Mouse (Mus musculus): ENCODE results near the gene Prpf39. TPM values are rescaled to one million over a fixed set of nuclear protein-coding genes. Genes with fewer than 3 reads are reported as not detected.
A peak's percentile ranks its signal among the peaks of the same experiment; 100 is the strongest.

Prpf39 gene
- polyA plus RNA-seq (2015; fragmentation: Nextera tagmentation; extraction: Ambion mirVana) = 41.2 and 45.3 TPM in 2 replicates

GRCm38 (mm10) chr12:65036190-65036870, at the start of gene Prpf39:
Prpf39 (plus strand) TSS chr12:65036333.
- ATAC-seq (ENCODE audit: low FRiP score, low read depth) = peak; percentile 95
- no peaks in the 10 kb centered on the region for H3K36me3 ChIP-seq
- no peaks in the 10 kb centered on the region for H3K27me3 ChIP-seq
- under 1% methylated on average over 65 of the region's 65 CpGs for WGBS
- peak within 1 kb of the TSS; percentile 88 for H3K27ac ChIP-seq (replicated peaks)
- peak within 1 kb of the TSS; percentile 67 for H3K4me2 ChIP-seq
- H3K9ac ChIP-seq = peak within 1 kb of the TSS; percentile 88
- no peaks in the 10 kb centered on the region for H3K9me3 ChIP-seq
- H3K4me3 ChIP-seq = peak within 1 kb of the TSS; percentile 95
- peaks cover 25% of the 10 kb centered on the region for H3K4me1 ChIP-seq (replicated peaks)

GRCm38 (mm10) chr12:65007725-65008124, 28.4 kb upstream of the Prpf39 start:
- Histone ChIP-seq H3K4me3 (no peak overlapping the region), H3K4me1 (replicated peaks) (no peaks in the 10 kb centered on the region), H3K27me3 (no peaks in the 10 kb centered on the region), H3K9ac (no peak overlapping the region), H3K4me2 (no peak overlapping the region), H3K9me3 (no peaks in the 10 kb centered on the region), H3K27ac (replicated peaks) (no peak overlapping the region), H3K36me3 (peaks cover 64% of the 10 kb centered on the region)
- 92% methylated on average over 3 of the region's 3 CpGs for WGBS
- ATAC-seq (ENCODE audit: low FRiP score, low read depth) = no peak

- Histone ChIP-seq H3K9me3 (no peaks in the 10 kb centered on the region), H3K4me2 (no peak overlapping the region), H3K4me3 (no peak overlapping the region), H3K4me1 (replicated peaks) (no peaks in the 10 kb centered on the region), H3K27me3 (no peaks in the 10 kb centered on the region), H3K27ac (replicated peaks) (no peak overlapping the region), H3K9ac (no peak overlapping the region), H3K36me3 (peaks cover 23% of the 10 kb centered on the region)
- no peak for ATAC-seq (ENCODE audit: low FRiP score, low read depth)
- 97% methylated on average over 6 of the region's 6 CpGs for WGBS
Observed at GRCm38 (mm10) chr12:65022842-65023241, 13.3 kb upstream of the Prpf39 start.

- Histone ChIP-seq H3K9me3 (no peaks in the 10 kb centered on the region), H3K36me3 (no peaks in the 10 kb centered on the region), H3K4me2 (peak overlapping the region; percentile 67), H3K4me3 (peak overlapping the region; percentile 95), H3K27me3 (no peaks in the 10 kb centered on the region), H3K4me1 (replicated peaks) (peaks cover 25% of the 10 kb centered on the region), H3K27ac (replicated peaks) (no peak overlapping the region), H3K9ac (no peak overlapping the region)
- ATAC-seq (ENCODE audit: low FRiP score, low read depth) = peak; percentile 28; the same call in 1 of the 2 replicates
- 49% methylated on average over 8 of the region's 8 CpGs for WGBS
Observed at GRCm38 (mm10) chr12:65035839-65036189, 319 bp upstream of the Prpf39 start.

GRCm38 (mm10) chr12:65036892-65037545, 886 bp downstream of the Prpf39 start:
- Histone ChIP-seq H3K4me3 (peak overlapping the region; percentile 95), H3K9ac (peak overlapping the region; percentile 88), H3K36me3 (no peaks in the 10 kb centered on the region), H3K4me1 (replicated peaks) (peaks cover 25% of the 10 kb centered on the region), H3K27me3 (no peaks in the 10 kb centered on the region), H3K4me2 (peak overlapping the region; percentile 67), H3K27ac (replicated peaks) (no peak overlapping the region), H3K9me3 (no peaks in the 10 kb centered on the region)
- ATAC-seq (ENCODE audit: low FRiP score, low read depth) = peak; percentile 13
- WGBS = 17% methylated on average over 18 of the region's 18 CpGs

GRCm38 (mm10) chr12:65037546-65037937, 1.4 kb downstream of the Prpf39 start:
- Histone ChIP-seq H3K9ac (peak overlapping the region; percentile 88), H3K4me3 (peak overlapping the region; percentile 95), H3K9me3 (no peaks in the 10 kb centered on the region), H3K4me1 (replicated peaks) (peaks cover 25% of the 10 kb centered on the region), H3K4me2 (peak overlapping the region; percentile 67), H3K27ac (replicated peaks) (no peak overlapping the region), H3K27me3 (no peaks in the 10 kb centered on the region), H3K36me3 (peaks cover 3% of the 10 kb centered on the region; the same call in 1 of the 2 replicates)
- WGBS = 54% methylated on average over 4 of the region's 4 CpGs
- ATAC-seq (ENCODE audit: low FRiP score, low read depth) = no peak

- Histone ChIP-seq H3K4me3 (no peak overlapping the region), H3K36me3 (peaks cover 27% of the 10 kb centered on the region), H3K27me3 (no peaks in the 10 kb centered on the region), H3K4me1 (replicated peaks) (no peaks in the 10 kb centered on the region), H3K9me3 (no peaks in the 10 kb centered on the region), H3K4me2 (no peak overlapping the region), H3K27ac (replicated peaks) (no peak overlapping the region), H3K9ac (no peak overlapping the region)
- ATAC-seq (ENCODE audit: low FRiP score, low read depth) = no peak
Observed at GRCm38 (mm10) chr12:65048799-65049198, 12.7 kb downstream of the Prpf39 start.

- Histone ChIP-seq H3K4me2 (no peak overlapping the region), H3K4me3 (no peak overlapping the region), H3K36me3 (peaks cover 59% of the 10 kb centered on the region), H3K27me3 (no peaks in the 10 kb centered on the region), H3K9ac (no peak overlapping the region), H3K27ac (replicated peaks) (no peak overlapping the region), H3K4me1 (replicated peaks) (no peaks in the 10 kb centered on the region), H3K9me3 (no peaks in the 10 kb centered on the region)
- 91% methylated on average over 2 of the region's 2 CpGs for WGBS
- ATAC-seq (ENCODE audit: low FRiP score, low read depth) = no peak
Observed at GRCm38 (mm10) chr12:65058203-65058602, 22.1 kb downstream of the Prpf39 start.

- Histone ChIP-seq H3K9me3 (no peaks in the 10 kb centered on the region), H3K4me3 (no peak overlapping the region), H3K4me2 (no peak overlapping the region), H3K4me1 (replicated peaks) (no peaks in the 10 kb centered on the region), H3K36me3 (peaks cover 64% of the 10 kb centered on the region), H3K27me3 (no peaks in the 10 kb centered on the region), H3K9ac (no peak overlapping the region), H3K27ac (replicated peaks) (no peak overlapping the region)
- no peak for ATAC-seq (ENCODE audit: low FRiP score, low read depth)
Observed at GRCm38 (mm10) chr12:65061082-65061481, 24.9 kb downstream of the Prpf39 start.

GRCm38 (mm10) chr12:65065241-65065640, 29.1 kb downstream of the Prpf39 start:
- Histone ChIP-seq H3K4me2 (no peak overlapping the region), H3K4me3 (no peak overlapping the region), H3K36me3 (peaks cover 57% of the 10 kb centered on the region), H3K9me3 (no peaks in the 10 kb centered on the region), H3K9ac (no peak overlapping the region), H3K27ac (replicated peaks) (no peak overlapping the region), H3K4me1 (replicated peaks) (no peaks in the 10 kb centered on the region), H3K27me3 (no peaks in the 10 kb centered on the region)
- ATAC-seq (ENCODE audit: low FRiP score, low read depth) = no peak
- 83% methylated on average over 2 of the region's 2 CpGs for WGBS

- peaks cover 49% of the 10 kb centered on the region for H3K36me3 ChIP-seq
- WGBS = 73% methylated on average over 3 of the region's 3 CpGs
Observed at GRCm38 (mm10) chr12:65066234-65066633, 30.1 kb downstream of the Prpf39 start.

GRCm38 (mm10) chr12:65068409-65068808, 32.3 kb downstream of the Prpf39 start:
- Histone ChIP-seq H3K9ac (no peak overlapping the region), H3K4me1 (replicated peaks) (peaks cover 6% of the 10 kb centered on the region), H3K27me3 (no peaks in the 10 kb centered on the region), H3K36me3 (peaks cover 36% of the 10 kb centered on the region), H3K4me2 (no peak overlapping the region), H3K9me3 (no peaks in the 10 kb centered on the region), H3K27ac (replicated peaks) (no peak overlapping the region), H3K4me3 (no peak overlapping the region)
- no peak for ATAC-seq (ENCODE audit: low FRiP score, low read depth)
- 89% methylated on average over 4 of the region's 4 CpGs for WGBS

More at GRCm38 (mm10) chr12:65066234-65066633, 30.1 kb downstream of the Prpf39 start:
- no peak overlapping the region for H3K9ac ChIP-seq
- no peak overlapping the region for H3K4me3 ChIP-seq
- no peak overlapping the region for H3K27ac ChIP-seq (replicated peaks)
- no peaks in the 10 kb centered on the region for H3K27me3 ChIP-seq
- H3K4me2 ChIP-seq = no peak overlapping the region
- no peaks in the 10 kb centered on the region for H3K4me1 ChIP-seq (replicated peaks)
- ATAC-seq (ENCODE audit: low FRiP score, low read depth) = no peak
- no peaks in the 10 kb centered on the region for H3K9me3 ChIP-seq
